Mouse (Mus musculus) hindbrain, embryonic 15.5 days (tissue): ENCODE measurements around the gene Lamp1. TPM values are rescaled to one million over a fixed set of nuclear protein-coding genes. Genes with fewer than 3 reads are reported as not detected.

Source experiments
- ATAC-seq: fragments of 200-750 bp; cut with Nextera tagmentation; 2 replicates; pipeline ENCODE4 v1.8.0; 2017; ENCODE audit warnings: low read depth, moderate number of reproducible peaks, moderate TSS enrichment; ENCODE audit not compliant: low FRiP score
- H3K27ac ChIP-seq: fragments of 300-500 bp; sonication (generic); replicated peaks from 2 replicates; pipeline ENCODE4 v1.5.1; 2015; ENCODE audit warnings: mild to moderate bottlenecking, inconsistent platforms
- H3K27me3 ChIP-seq: fragments of 300-500 bp; sonication (generic); 2 replicates; pipeline ENCODE4 v1.6.1; 2015; ENCODE audit warnings: control low read depth, inconsistent platforms
- H3K36me3 ChIP-seq: fragments of 300-500 bp; sonication (generic); 2 replicates; pipeline ENCODE4 v1.6.1; 2015; ENCODE audit warnings: control low read depth, inconsistent platforms
- H3K4me1 ChIP-seq: fragments of 300-500 bp; sonication (generic); replicated peaks from 2 replicates; pipeline ENCODE4 v1.6.1; 2015; ENCODE audit warnings: control low read depth, inconsistent platforms
- H3K4me2 ChIP-seq: fragments of 300-500 bp; sonication (generic); 2 replicates; pipeline ENCODE4 v1.6.1; 2015; ENCODE audit warnings: moderate library complexity, mild to moderate bottlenecking, inconsistent platforms
- H3K4me3 ChIP-seq: fragments of 300-500 bp; sonication (generic); 2 replicates; pipeline ENCODE4 v1.5.1; 2015; ENCODE audit warnings: mild to moderate bottlenecking, inconsistent platforms
- H3K9ac ChIP-seq: fragments of 300-500 bp; sonication (generic); 2 replicates; pipeline ENCODE4 v1.6.1; 2015; ENCODE audit warnings: inconsistent platforms
- H3K9me3 ChIP-seq: fragments of 300-500 bp; sonication (generic); 2 replicates; pipeline ENCODE4 v1.6.1; 2016; ENCODE audit warnings: control low read depth, inconsistent platforms
- WGBS: fragments of 180-500 bp; shearing (Covaris S2); methylation state at CpG from one replicate; pipeline ENCODE4 v1.1.7; 2015; 5-methylcytosine and 5-hydroxymethylcytosine counted together
- polyA plus RNA-seq: library from polyadenylated mRNA; unstranded; fragments of >200 nt; fragmentation: Nextera tagmentation; extraction: Ambion mirVana; gene quantifications from 2 replicates; pipeline ENCODE4 v1.2.1, GENCODE M21; 2015

The Lamp1 gene
- polyA plus RNA-seq, 1 experiment from 2014 or later: 317 TPM

DNA sequence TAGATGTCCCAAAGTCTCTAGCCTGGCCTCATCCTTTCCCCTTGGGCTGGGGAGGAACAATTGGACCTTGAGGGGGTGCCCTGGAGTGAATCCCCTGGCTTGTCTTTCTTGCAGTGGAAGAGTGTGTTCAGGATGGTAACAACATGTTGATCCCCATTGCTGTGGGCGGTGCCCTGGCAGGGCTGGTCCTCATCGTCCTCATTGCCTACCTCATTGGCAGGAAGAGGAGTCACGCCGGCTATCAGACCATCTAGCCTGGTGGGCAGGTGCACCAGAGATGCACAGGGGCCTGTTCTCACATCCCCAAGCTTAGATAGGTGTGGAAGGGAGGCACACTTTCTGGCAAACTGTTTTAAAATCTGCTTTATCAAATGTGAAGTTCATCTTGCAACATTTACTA is 15.3 kb downstream of the Lamp1 start:
- Histone ChIP-seq H3K9me3 (no peaks in the 10 kb centered on the region), H3K4me1 (no peaks in the 10 kb centered on the region), H3K27me3 (no peaks in the 10 kb centered on the region), H3K4me2 (no peak overlapping the region), H3K4me3 (no peak overlapping the region), H3K9ac (no peak overlapping the region), H3K36me3 (peaks cover 68% of the 10 kb centered on the region), H3K27ac (no peak overlapping the region)
- no peak for ATAC-seq
- WGBS: 89% methylated on average over 4 of the region's 4 CpGs

GRCm38 (mm10) chr8:13174811-13175210 is 15.8 kb downstream of the Lamp1 start:
- Histone ChIP-seq H3K36me3 (peaks cover 65% of the 10 kb centered on the region), H3K4me2 (no peak overlapping the region), H3K4me1 (no peaks in the 10 kb centered on the region), H3K9ac (no peak overlapping the region), H3K9me3 (no peaks in the 10 kb centered on the region), H3K27ac (no peak overlapping the region), H3K4me3 (no peak overlapping the region), H3K27me3 (no peaks in the 10 kb centered on the region)
- 94% methylated on average over 4 of the region's 4 CpGs for WGBS
- ATAC-seq: no peak

DNA sequence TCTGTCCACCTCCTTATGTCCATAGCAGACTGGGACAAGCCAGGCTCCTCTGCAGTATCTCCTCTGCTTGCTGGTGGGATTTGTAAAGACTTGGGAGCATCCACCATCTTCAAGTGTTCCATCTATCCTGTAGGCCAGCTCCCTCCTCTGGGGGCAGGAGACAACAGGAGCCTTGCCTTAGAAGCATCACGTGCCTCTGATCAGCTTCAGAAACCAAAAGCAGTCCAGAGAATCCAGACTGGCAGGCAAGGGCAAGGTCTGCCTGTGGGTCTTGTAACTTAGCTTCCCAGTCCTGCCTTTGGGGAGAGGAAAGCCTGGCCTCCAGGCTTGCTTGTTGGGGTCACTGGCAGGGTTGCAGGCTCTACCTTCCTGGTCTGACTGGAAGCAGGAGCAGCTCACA is 16.7 kb downstream of the Lamp1 start:
- H3K27me3 ChIP-seq: no peaks in the 10 kb centered on the region
- peaks cover 59% of the 10 kb centered on the region for H3K36me3 ChIP-seq
- H3K9ac ChIP-seq: no peak overlapping the region

DNA sequence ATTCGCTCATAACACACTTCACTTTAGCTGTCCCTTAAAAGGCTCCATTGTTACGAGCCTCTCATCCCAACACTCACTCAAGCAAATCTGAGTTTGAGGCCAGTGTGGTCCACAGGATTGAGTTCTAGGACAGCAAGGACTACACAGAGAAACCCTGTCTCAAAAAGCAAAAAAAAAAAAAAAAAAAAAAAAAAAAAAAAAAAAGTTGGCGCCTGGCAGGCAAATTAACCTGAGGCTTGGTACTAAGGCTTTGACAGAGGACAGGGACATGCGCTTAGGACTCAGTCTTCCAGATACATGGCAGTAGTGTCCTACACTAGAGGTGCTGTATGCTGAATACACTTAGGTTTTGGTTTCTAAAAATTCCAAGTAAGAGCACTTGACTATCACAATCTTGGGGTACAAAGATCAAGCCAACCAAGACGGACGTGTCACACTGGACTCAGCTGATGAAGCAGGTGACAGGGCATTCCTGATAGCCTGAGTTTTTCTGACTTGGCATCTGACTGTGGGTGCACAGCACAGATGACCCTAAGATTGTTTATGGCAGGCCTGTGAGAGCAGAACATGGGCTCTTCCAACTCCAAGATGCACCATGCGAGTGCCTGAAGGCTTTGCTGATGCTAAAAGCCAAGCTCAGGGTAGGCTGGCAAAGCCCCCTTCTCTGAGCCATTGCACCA is 18.4 kb downstream of the Lamp1 start:
- H3K27ac ChIP-seq: no peak overlapping the region
- ATAC-seq: no peak
- H3K36me3 ChIP-seq: peaks cover 47% of the 10 kb centered on the region
- no peak overlapping the region for H3K4me2 ChIP-seq
- WGBS: 97% methylated on average over 7 of the region's 7 CpGs
- no peaks in the 10 kb centered on the region for H3K27me3 ChIP-seq
- no peak overlapping the region for H3K4me3 ChIP-seq
- H3K9ac ChIP-seq: no peak overlapping the region
- no peaks in the 10 kb centered on the region for H3K4me1 ChIP-seq
- H3K9me3 ChIP-seq: no peaks in the 10 kb centered on the region

More for the DNA sequence above, 16.7 kb downstream of the Lamp1 start:
- 87% methylated on average over 1 of the region's 1 CpGs for WGBS
- no peak for ATAC-seq
- Histone ChIP-seq H3K4me1 (no peaks in the 10 kb centered on the region), H3K27ac (no peak overlapping the region), H3K4me3 (no peak overlapping the region), H3K4me2 (no peak overlapping the region), H3K9me3 (no peaks in the 10 kb centered on the region)

DNA sequence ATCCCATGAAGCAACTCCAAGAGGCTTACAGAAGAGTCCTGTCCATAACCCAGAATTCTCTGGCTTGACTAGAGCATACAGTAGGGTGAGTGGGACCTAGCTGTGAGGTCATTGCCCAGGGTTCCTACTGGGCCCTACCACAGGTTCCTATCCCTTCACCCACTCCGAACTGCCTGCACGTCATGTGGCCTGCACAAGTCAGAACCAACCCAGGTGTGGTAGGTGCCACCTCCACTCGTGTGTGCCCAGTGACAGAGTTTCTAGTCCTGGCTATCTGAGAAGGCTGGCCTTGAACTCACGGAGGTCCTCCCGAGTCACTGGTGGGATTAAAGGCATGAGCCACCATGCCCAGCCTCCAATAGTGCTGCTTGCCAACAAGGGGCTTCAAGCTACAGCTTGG is 19.2 kb downstream of the Lamp1 start:
- no peak for ATAC-seq
- H3K4me2 ChIP-seq: no peak overlapping the region
- WGBS: 95% methylated on average over 5 of the region's 5 CpGs
- no peaks in the 10 kb centered on the region for H3K4me1 ChIP-seq
- no peak overlapping the region for H3K4me3 ChIP-seq
- no peak overlapping the region for H3K27ac ChIP-seq
- no peaks in the 10 kb centered on the region for H3K27me3 ChIP-seq
- H3K36me3 ChIP-seq: peaks cover 39% of the 10 kb centered on the region
- no peaks in the 10 kb centered on the region for H3K9me3 ChIP-seq
- no peak overlapping the region for H3K9ac ChIP-seq

- H3K4me1 ChIP-seq: no peaks in the 10 kb centered on the region
- H3K4me3 ChIP-seq: no peak overlapping the region
- 77% methylated on average over 6 of the region's 6 CpGs for WGBS
- H3K4me2 ChIP-seq: no peak overlapping the region
- no peaks in the 10 kb centered on the region for H3K27me3 ChIP-seq
- peaks cover 25% of the 10 kb centered on the region for H3K36me3 ChIP-seq
- no peak overlapping the region for H3K27ac ChIP-seq
- no peak for ATAC-seq
- no peaks in the 10 kb centered on the region for H3K9me3 ChIP-seq
- H3K9ac ChIP-seq: no peak overlapping the region
These were observed 20.5 kb downstream of the Lamp1 start for GRCm38 (mm10) chr8:13179482-13179881.

DNA sequence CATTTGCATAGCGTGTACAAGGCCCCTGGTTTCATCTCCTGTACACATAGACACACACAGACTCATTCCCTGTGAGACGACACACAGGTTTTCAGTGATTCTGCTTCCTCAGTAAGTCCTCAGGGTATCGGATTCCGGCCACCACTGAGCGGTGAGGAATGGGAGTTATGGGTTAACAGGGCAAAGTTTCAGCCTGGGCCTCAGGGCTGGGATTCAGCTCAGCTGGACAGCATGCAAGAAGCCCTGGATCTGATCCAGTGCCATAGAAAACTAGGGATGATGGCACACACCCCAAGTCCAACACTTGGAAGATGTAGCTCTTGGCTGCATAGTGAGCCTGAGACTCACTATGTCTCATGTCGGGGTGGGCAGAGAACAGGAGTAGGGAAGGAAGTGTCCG is 21.0 kb downstream of the Lamp1 start:
- H3K4me1 ChIP-seq: no peaks in the 10 kb centered on the region
- no peak for ATAC-seq
- no peak overlapping the region for H3K4me3 ChIP-seq
- no peaks in the 10 kb centered on the region for H3K27me3 ChIP-seq
- no peak overlapping the region for H3K27ac ChIP-seq
- no peak overlapping the region for H3K9ac ChIP-seq
- H3K9me3 ChIP-seq: no peaks in the 10 kb centered on the region
- H3K36me3 ChIP-seq: peaks cover 21% of the 10 kb centered on the region
- H3K4me2 ChIP-seq: no peak overlapping the region
- WGBS: 86% methylated on average over 7 of the region's 7 CpGs

- Histone ChIP-seq H3K4me3 (no peak overlapping the region), H3K36me3 (peaks cover 16% of the 10 kb centered on the region), H3K4me1 (no peaks in the 10 kb centered on the region), H3K27ac (no peak overlapping the region), H3K9ac (no peak overlapping the region), H3K9me3 (no peaks in the 10 kb centered on the region), H3K4me2 (no peak overlapping the region), H3K27me3 (no peaks in the 10 kb centered on the region)
- ATAC-seq: no peak
- whole genome bisulfite sequencing: 81% methylated on average over 9 of the region's 9 CpGs
These were observed 21.4 kb downstream of the Lamp1 start for GRCm38 (mm10) chr8:13180408-13180807.

GRCm38 (mm10) chr8:13180911-13181690 is 22.1 kb downstream of the Lamp1 start:
- Histone ChIP-seq H3K9ac (no peak overlapping the region), H3K4me1 (no peaks in the 10 kb centered on the region), H3K27me3 (no peaks in the 10 kb centered on the region), H3K9me3 (no peaks in the 10 kb centered on the region), H3K27ac (no peak overlapping the region), H3K4me2 (no peak overlapping the region), H3K36me3 (peaks cover 9% of the 10 kb centered on the region), H3K4me3 (no peak overlapping the region)
- 88% methylated on average over 18 of the region's 18 CpGs for WGBS
- no peak for ATAC-seq

DNA sequence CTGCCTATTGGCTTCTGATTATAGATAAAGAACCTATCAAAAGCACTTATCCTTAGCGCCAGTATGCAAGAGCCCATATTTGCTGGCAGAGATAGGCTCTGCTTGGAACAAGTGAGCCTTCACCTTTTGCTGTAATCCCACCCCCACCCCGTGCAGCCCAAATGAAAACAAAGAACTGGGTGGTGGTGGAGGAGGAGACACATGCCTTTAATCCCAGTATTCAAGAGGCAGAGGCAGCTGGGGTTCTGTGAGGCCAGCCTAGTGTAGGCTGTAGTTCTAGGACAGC is 22.7 kb downstream of the Lamp1 start:
- no peak overlapping the region for H3K4me3 ChIP-seq
- no peaks in the 10 kb centered on the region for H3K9me3 ChIP-seq
- H3K4me2 ChIP-seq: no peak overlapping the region
- no peak overlapping the region for H3K9ac ChIP-seq
- H3K4me1 ChIP-seq: no peaks in the 10 kb centered on the region
- H3K27ac ChIP-seq: no peak overlapping the region
- peaks cover 4% of the 10 kb centered on the region for H3K36me3 ChIP-seq
- no peak for ATAC-seq
- WGBS: 60% methylated on average over 2 of the region's 2 CpGs
- H3K27me3 ChIP-seq: no peaks in the 10 kb centered on the region

- Histone ChIP-seq H3K4me3 (no peak overlapping the region), H3K36me3 (no peaks in the 10 kb centered on the region), H3K4me1 (no peaks in the 10 kb centered on the region), H3K9ac (no peak overlapping the region), H3K27ac (no peak overlapping the region), H3K9me3 (no peaks in the 10 kb centered on the region), H3K4me2 (no peak overlapping the region), H3K27me3 (no peaks in the 10 kb centered on the region)
- no peak for ATAC-seq
- 84% methylated on average over 8 of the region's 8 CpGs for WGBS
These were observed 27.9 kb downstream of the Lamp1 start for GRCm38 (mm10) chr8:13186819-13187218.

DNA sequence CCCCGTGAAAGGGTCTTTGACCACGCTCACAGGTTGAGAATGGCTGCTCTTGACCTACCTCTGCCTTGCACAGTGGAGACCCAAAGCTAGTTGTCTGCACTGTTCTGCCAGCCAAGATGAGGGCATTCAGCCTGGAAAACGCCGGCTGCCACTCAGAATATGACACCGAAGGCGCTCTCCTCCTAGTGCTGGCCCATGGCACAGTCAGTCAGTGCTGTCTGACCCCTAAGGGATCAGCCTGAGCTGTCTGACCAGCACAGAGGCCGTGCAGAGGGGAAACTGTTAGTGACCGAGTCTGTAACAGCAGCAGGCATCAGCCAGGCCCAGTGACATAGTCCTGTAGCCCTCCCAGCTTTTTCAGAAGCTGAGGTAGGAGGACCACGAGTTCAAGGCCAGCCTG is 28.3 kb downstream of the Lamp1 start:
- no peak for ATAC-seq
- H3K27ac ChIP-seq: no peak overlapping the region
- H3K4me1 ChIP-seq: no peaks in the 10 kb centered on the region
- 80% methylated on average over 9 of the region's 9 CpGs for WGBS
- H3K9me3 ChIP-seq: no peaks in the 10 kb centered on the region
- no peaks in the 10 kb centered on the region for H3K36me3 ChIP-seq
- no peak overlapping the region for H3K4me3 ChIP-seq
- H3K27me3 ChIP-seq: no peaks in the 10 kb centered on the region
- no peak overlapping the region for H3K9ac ChIP-seq
- H3K4me2 ChIP-seq: no peak overlapping the region

- H3K9me3 ChIP-seq: no peaks in the 10 kb centered on the region
- no peak for ATAC-seq
- H3K27me3 ChIP-seq: no peaks in the 10 kb centered on the region
- no peak overlapping the region for H3K27ac ChIP-seq
- no peak overlapping the region for H3K4me2 ChIP-seq
- 58% methylated on average over 7 of the region's 7 CpGs for WGBS
- H3K4me3 ChIP-seq: no peak overlapping the region
- no peak overlapping the region for H3K9ac ChIP-seq
- H3K4me1 ChIP-seq: no peaks in the 10 kb centered on the region
- H3K36me3 ChIP-seq: no peaks in the 10 kb centered on the region
These were observed 28.7 kb downstream of the Lamp1 start for GRCm38 (mm10) chr8:13187638-13188037.
